ENCODE assay signal across 10 mouse cellular contexts in genomic region chr9:35372324-35373101, GRCm38 (mm10). TPM values are rescaled to one million over a fixed set of nuclear protein-coding genes. Genes with fewer than 3 reads are reported as not detected.
DNase-seq lines count a peak whose midpoint lies in the region; ATAC-seq and TF ChIP-seq lines count a peak whose summit lies in the region.
"Had no signal": no experiment of that assay in that cellular context is flagged by ENCODE, and none has a peak within 500 bp of the region (broad histone marks: within the 10 kb centered on the region; RNA-seq: fewer than 3 reads in every experiment).

No protein-coding gene starts in this region.

- peak; percentile 41 to 63 for DNase-seq in kidney, postnatal 4 days
- DNase-seq in kidney, adult 11 months: no peak
- peak; percentile 83 for DNase-seq in embryonic facial prominence, embryonic 11.5 days (ENCODE audit: low spot score)
- peak; percentile 48 for DNase-seq in limb, embryonic 11.5 days (ENCODE audit: low spot score)
- no peak for DNase-seq in spleen, adult 12 weeks (ENCODE audit: low spot score)
- DNase-seq in left cerebral cortex, postnatal 36 days (ENCODE audit: low spot score in 2 of 2): no peak
- DNase-seq in stomach, postnatal 0 days (ENCODE audit: low spot score): no peak
- DNase-seq: kidney, postnatal 25 days; thymus, postnatal 36 days had no signal

- H3K4me3 ChIP-seq in embryonic facial prominence, embryonic 11.5 days (ENCODE audit: low read depth, low read length): no peak overlapping the region
- H3K4me3 ChIP-seq in limb, embryonic 11.5 days (ENCODE audit: low read depth, low read length): no peak overlapping the region
- H3K4me3 ChIP-seq in neural tube, embryonic 13.5 days: no peak overlapping the region
- H3K4me3 ChIP-seq in stomach, postnatal 0 days (ENCODE audit: low read depth, low read length): no peak overlapping the region

- peak; percentile 84 for ATAC-seq in embryonic facial prominence, embryonic 11.5 days (replicated peaks; ENCODE audit: insufficient number of reproducible peaks, low FRiP score, low TSS enrichment, low read depth)
- peak; percentile 31; the same call in 1 of the 2 replicates for ATAC-seq in limb, embryonic 11.5 days (ENCODE audit: insufficient number of reproducible peaks, low FRiP score, low TSS enrichment, low read depth)
- peak; percentile 61 for ATAC-seq in neural tube, embryonic 13.5 days (ENCODE audit: low read depth)
- no peak for ATAC-seq in stomach, postnatal 0 days (ENCODE audit: low FRiP score, low TSS enrichment)

- H3K9ac ChIP-seq in embryonic facial prominence, embryonic 11.5 days (replicated peaks; ENCODE audit: low read length): peak overlapping the region; percentile 18; the same call in 1 of the 2 replicates
- no peak overlapping the region for H3K9ac ChIP-seq in limb, embryonic 11.5 days (ENCODE audit: low read length)
- H3K9ac ChIP-seq in neural tube, embryonic 13.5 days: no peak overlapping the region
- no peak overlapping the region for H3K9ac ChIP-seq in stomach, postnatal 0 days (ENCODE audit: low read length)

- H3K4me2 ChIP-seq in embryonic facial prominence, embryonic 11.5 days (ENCODE audit: low read depth, low read length): no peak overlapping the region
- no peak overlapping the region for H3K4me2 ChIP-seq in limb, embryonic 11.5 days (ENCODE audit: low read depth, severe bottlenecking)
- no peak overlapping the region for H3K4me2 ChIP-seq in neural tube, embryonic 13.5 days
- H3K4me2 ChIP-seq in stomach, postnatal 0 days (replicated peaks; ENCODE audit: low read depth): no peak overlapping the region

- peak overlapping the region; percentile 75 for H3K27ac ChIP-seq in embryonic facial prominence, embryonic 11.5 days (replicated peaks; ENCODE audit: low read depth, low read length)
- no peak overlapping the region for H3K27ac ChIP-seq in limb, embryonic 11.5 days (replicated peaks; ENCODE audit: low read depth, low read length)
- no peak overlapping the region for H3K27ac ChIP-seq in neural tube, embryonic 13.5 days (replicated peaks)
- H3K27ac ChIP-seq in stomach, postnatal 0 days (replicated peaks): no peak overlapping the region

- no peaks in the 10 kb centered on the region for H3K27me3 ChIP-seq in embryonic facial prominence, embryonic 11.5 days (ENCODE audit: control insufficient read depth, insufficient read depth, low read length)
- no peaks in the 10 kb centered on the region for H3K27me3 ChIP-seq in limb, embryonic 11.5 days (ENCODE audit: control insufficient read depth, insufficient read depth, low read length)
- peaks cover 20% of the 10 kb centered on the region; the same call in 1 of the 2 replicates for H3K27me3 ChIP-seq in neural tube, embryonic 13.5 days
- H3K27me3 ChIP-seq in stomach, postnatal 0 days (ENCODE audit: control insufficient read depth, insufficient read depth, low read length): no peaks in the 10 kb centered on the region

- no peak for TF ChIP-seq CTCF in stomach, postnatal 0 days (IDR thresholded peaks at IDR 0.05; ENCODE audit: low read depth)

- intact Hi-C loops in left cerebral cortex, postnatal 36 days (cut with DNase I): no loop called here

- H3K9me3 ChIP-seq in embryonic facial prominence, embryonic 11.5 days (replicated peaks; ENCODE audit: control insufficient read depth, low read length): no peaks in the 10 kb centered on the region
- H3K9me3 ChIP-seq in limb, embryonic 11.5 days (ENCODE audit: control insufficient read depth, low read length): no peaks in the 10 kb centered on the region
- no peaks in the 10 kb centered on the region for H3K9me3 ChIP-seq in neural tube, embryonic 13.5 days
- H3K9me3 ChIP-seq in stomach, postnatal 0 days (ENCODE audit: control insufficient read depth, low read length): no peaks in the 10 kb centered on the region

- WGBS in embryonic facial prominence, embryonic 11.5 days: 6% methylated on average over 9 of the region's 9 CpGs
- WGBS in limb, embryonic 11.5 days: 51% methylated on average over 9 of the region's 9 CpGs
- 10% methylated on average over 9 of the region's 9 CpGs for WGBS in neural tube, embryonic 13.5 days
- WGBS in stomach, postnatal 0 days: 63% methylated on average over 9 of the region's 9 CpGs

- no peaks in the 10 kb centered on the region for H3K36me3 ChIP-seq in embryonic facial prominence, embryonic 11.5 days (replicated peaks; ENCODE audit: control insufficient read depth, insufficient read depth, low read depth, low read length)
- H3K36me3 ChIP-seq in limb, embryonic 11.5 days (ENCODE audit: control insufficient read depth, insufficient read depth, low read length): no peaks in the 10 kb centered on the region
- no peaks in the 10 kb centered on the region for H3K36me3 ChIP-seq in neural tube, embryonic 13.5 days
- H3K36me3 ChIP-seq in stomach, postnatal 0 days (ENCODE audit: control insufficient read depth, insufficient read depth, low read length): no peaks in the 10 kb centered on the region

- peaks cover 4% of the 10 kb centered on the region; the same call in 1 of the 2 replicates for H3K4me1 ChIP-seq in embryonic facial prominence, embryonic 11.5 days (ENCODE audit: control insufficient read depth, insufficient read depth, low read length)
- no peaks in the 10 kb centered on the region; the same call in 1 of the 2 replicates for H3K4me1 ChIP-seq in limb, embryonic 11.5 days (ENCODE audit: control insufficient read depth, insufficient read depth, low read length)
- H3K4me1 ChIP-seq in neural tube, embryonic 13.5 days (replicated peaks): peaks cover 13% of the 10 kb centered on the region
- no peaks in the 10 kb centered on the region for H3K4me1 ChIP-seq in stomach, postnatal 0 days (replicated peaks; ENCODE audit: control insufficient read depth, insufficient read depth)

- no peak for TF ChIP-seq EP300 in stomach, postnatal 0 days (optimal IDR thresholded peaks at IDR 0.05)

RNA-seq across cellular contexts. Expression of gene Cdon, which starts 48.4 kb away (rescaled TPM):
- polyA plus RNA-seq in embryonic facial prominence, embryonic 11.5 days (2014; fragmentation: Nextera tagmentation; extraction: Ambion mirVana): 7.5 and 9.4 TPM in 2 replicates
- polyA plus RNA-seq in limb, embryonic 11.5 days (2014; fragmentation: Nextera tagmentation; extraction: Ambion mirVana): 10.9 and 11.8 TPM in 2 replicates
- 3.5 and 4.0 TPM in 2 replicates for polyA plus RNA-seq in neural tube, embryonic 13.5 days (2015; fragmentation: Nextera tagmentation; extraction: Ambion mirVana)
- total RNA-seq in left cerebral cortex, postnatal 36 days (2021): 1 to 10 TPM; 8.0 to 9.1 TPM
- polyA plus RNA-seq in stomach, postnatal 0 days (2015; fragmentation: Nextera tagmentation; extraction: Ambion mirVana): 2.5 and 2.7 TPM in 2 replicates

Comparison
In these comparisons a context has a peak if more than half of its experiments do, and no peak if none do; other contexts are left out.
1. DNase-seq: peak in kidney, postnatal 4 days (2 of 2), embryonic facial prominence, embryonic 11.5 days (single experiment) and limb, embryonic 11.5 days (single experiment); none in kidney, adult 11 months (single experiment), spleen, adult 12 weeks (single experiment), left cerebral cortex, postnatal 36 days (0 of 2) and stomach, postnatal 0 days (single experiment).